Mouse (Mus musculus): ENCODE data around the gene Ccdc36.

The Ccdc36 gene

GRCm38 (mm10) chr9:108378736-108379135 is 49.5 kb downstream of the Ccdc36 start:
- no peak for DNase-seq (ENCODE audit: low spot score in 2 of 2)

GRCm38 (mm10) chr9:108378234-108378633 is 50.0 kb downstream of the Ccdc36 start:
- DNase-seq (ENCODE audit: low spot score in 2 of 2), result no peak
